Mouse (Mus musculus) layer of hippocampus, adult 8-10 months (tissue): Measurements from ENCODE around the gene Rftn1. TPM values are rescaled to one million over a fixed set of nuclear protein-coding genes. Genes with fewer than 3 reads are reported as not detected.

ENCODE experiments used
- total RNA-seq, 4 experiments: library from RNA; stranded (reverse); gene quantifications; 2 replicates each; pipeline ENCODE4 v1.2.4; 2022

Gene Rftn1
- total RNA-seq, 4 experiments from 2014 or later = 14.8 to 18.7 (median 16.8) TPM

Other genes starting within 250 kb of the Rftn1 start
- 1 to 10 TPM; 2.1 to 3.2 (median 3.0) TPM for gene Dazl, start 103.0 kb upstream of the Rftn1 start, total RNA-seq